Mouse (Mus musculus): ENCODE measurements at regions not wholly inside any gene's neighbourhood (a gene's known extent, or its start where the extent isn't known, plus 50 kb on each side); places are given as distances from the start of the nearest gene placed in this dataset.

DNA sequence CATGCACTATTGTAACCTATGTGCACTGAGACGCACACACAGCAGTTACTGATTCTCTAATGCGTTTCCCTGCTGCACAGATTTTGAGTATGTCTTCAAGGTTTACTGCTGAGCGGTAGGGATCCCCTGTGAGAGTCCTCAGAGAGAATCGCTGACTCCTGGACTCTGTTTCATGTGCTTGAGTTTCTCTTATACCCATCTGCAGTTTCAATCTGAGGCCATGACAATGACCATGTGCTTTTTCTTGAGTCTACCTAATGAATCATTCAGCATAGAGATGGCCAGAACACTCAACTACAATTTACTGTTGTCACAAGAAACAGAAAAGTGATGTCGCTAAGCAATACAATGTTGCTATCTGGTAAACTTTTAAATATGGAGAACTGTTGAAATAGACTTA lies 110.8 kb upstream of the Gm5148 start:
- TF ChIP-seq POLR2A (IDR thresholded peaks at IDR 0.05; ENCODE audit: insufficient read depth, low read depth, low read length) (no peak), CTCF (IDR thresholded peaks at IDR 0.05; ENCODE audit: insufficient read depth, low read depth, low read length) (no peak)
